Mouse (Mus musculus) fat pad, adult 2 months (tissue): ENCODE data around the gene Olfr497.

Experiments
- DNase-seq: peaks from one replicate; pipeline ENCODE4 v3.0.0-alpha.2; 2011; ENCODE audit warnings: low read depth, low spot score; ENCODE audit errors: extremely low read depth

Olfr497 gene

GRCm38 (mm10) chr7:108420121-108420520, at the start of gene Olfr497:
Gene Olfr497, plus strand, starts transcription at chr7:108420421.
- DNase-seq, result no peak

DNA sequence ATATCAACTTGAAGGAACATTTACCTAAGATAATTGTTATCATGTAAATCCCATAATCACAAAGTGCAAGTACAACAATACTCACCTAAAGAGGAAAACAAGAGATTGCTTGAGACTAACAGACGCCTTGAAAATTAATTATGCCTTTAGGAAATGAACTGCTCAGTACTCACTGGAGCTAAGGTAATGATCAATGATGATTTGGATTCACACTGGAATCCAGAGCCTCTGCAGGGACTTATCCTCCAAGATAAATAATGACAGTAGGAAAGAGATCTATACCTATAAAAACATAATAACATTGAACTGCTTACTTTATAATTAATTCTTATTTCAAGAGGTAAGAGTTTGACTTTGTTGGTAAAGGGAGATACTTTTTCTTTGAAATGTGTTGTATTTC, 27.4 kb upstream of the Olfr497 start, which contains the start of gene Olfr495:
Gene Olfr495 (plus strand): TSS at position 301 of the 400 bp plus-strand sequence.
- DNase-seq, result no peak

- DNase-seq, result no peak
Measured at GRCm38 (mm10) chr7:108465026-108465425, 44.8 kb downstream of the Olfr497 start, which contains the start of gene Olfr498. Gene Olfr498, plus strand, starts transcription at chr7:108465326.
